Mouse (Mus musculus) layer of hippocampus, adult 9-10 months (tissue): Measurements from ENCODE around the gene Pfdn6.
"Not testable (repeated sequence)": the region's sequence is repeated elsewhere in the genome, so short reads cannot be mapped to it uniquely, and the experiment has no call there.

ENCODE experiments used
- DNase-seq: peaks from one replicate; pipeline ENCODE4 v3.0.0; 2022; ENCODE audit warnings: low spot score

Pfdn6 gene

DNA sequence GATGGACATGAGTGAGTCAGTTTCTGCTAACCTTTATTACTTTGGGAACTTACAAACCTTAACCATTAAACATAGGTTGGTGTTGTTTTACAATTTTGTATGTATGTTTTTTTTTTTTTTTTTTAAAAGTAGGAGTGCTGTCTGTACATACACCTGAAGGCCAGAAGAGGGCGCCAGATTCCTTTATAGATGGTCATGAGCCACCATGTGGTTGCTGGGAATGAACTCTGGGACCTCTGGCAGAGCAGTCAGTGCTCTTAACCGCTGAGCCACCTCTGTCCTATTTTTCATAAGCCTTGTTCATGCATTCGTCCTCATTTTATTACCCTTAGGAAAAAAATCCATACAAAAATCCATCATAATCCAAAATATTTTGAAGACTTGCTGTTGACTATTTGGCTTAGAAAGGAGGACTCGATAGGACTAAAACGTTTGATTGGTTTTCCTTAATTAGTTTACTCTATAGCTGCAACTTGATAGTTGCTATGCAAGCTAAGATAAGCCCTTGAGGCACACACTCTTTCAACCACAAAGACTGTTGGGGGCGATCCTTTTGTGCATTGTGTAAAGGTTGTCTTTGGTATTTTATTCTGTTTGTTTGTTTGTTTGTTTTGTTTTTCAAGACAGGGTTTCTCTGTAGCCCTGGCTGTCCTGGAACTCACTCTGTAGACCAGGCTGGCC is 42.9 kb downstream of the Pfdn6 start:
- no peak for DNase-seq

DNA sequence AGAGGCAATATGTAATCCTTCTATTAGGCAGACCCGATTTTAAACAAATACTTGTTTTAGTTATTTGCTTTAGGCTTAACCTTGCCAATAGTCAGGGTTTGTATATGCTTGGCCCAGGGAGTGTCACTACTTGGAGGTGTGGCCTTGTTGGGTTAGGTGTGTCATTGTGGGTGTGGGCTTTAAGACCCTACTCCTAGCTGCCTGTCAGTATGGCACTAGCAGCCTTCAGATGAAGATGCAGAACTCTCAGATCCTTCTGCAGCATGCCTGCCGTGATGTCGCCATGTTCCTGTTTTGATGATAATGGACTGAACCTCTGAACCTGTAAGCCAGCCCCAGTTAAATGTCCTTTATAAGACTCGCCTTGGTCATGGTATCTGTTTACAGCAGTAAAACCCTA is 47.1 kb downstream of the Pfdn6 start:
- not testable (repeated sequence) for DNase-seq

DNA sequence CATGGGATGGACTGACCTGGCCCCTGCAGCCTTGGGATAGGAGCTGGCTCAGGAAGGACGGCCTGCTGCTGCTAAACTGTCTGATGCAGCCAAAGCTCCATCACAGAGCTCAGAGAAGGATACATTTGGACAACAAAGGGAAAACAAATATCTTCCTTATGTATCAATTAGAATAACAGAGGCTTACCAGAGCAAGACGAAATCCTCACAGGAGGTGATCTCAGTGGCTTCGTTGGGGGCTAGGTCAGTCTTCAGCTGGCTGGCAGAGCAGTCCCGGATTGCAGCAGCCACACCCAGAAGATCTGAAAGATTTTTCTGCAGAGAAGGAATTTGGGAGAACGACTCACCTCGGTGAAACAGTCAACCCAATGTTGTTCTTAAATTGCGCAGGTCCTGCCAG is 47.7 kb downstream of the Pfdn6 start:
- DNase-seq: no peak

DNA sequence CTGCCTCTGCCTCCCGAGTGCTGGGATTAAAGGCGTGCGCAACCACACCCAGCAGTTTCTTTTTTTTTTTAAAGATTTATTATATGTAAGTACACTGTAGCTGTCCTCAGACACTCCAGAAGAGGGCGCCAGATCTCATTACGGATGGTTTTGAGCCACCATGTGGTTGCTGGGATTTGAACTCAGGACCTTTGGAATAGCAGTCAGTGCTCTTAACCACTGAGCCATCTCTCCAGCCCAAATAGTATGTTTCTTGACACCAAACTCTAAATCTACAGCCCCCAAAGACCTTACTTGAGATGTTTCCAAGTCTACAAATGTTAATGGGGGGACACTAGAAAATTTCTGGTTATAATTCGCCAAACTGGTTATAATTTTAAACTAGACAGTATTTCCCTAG is 48.3 kb downstream of the Pfdn6 start:
- not testable (repeated sequence) for DNase-seq

DNA sequence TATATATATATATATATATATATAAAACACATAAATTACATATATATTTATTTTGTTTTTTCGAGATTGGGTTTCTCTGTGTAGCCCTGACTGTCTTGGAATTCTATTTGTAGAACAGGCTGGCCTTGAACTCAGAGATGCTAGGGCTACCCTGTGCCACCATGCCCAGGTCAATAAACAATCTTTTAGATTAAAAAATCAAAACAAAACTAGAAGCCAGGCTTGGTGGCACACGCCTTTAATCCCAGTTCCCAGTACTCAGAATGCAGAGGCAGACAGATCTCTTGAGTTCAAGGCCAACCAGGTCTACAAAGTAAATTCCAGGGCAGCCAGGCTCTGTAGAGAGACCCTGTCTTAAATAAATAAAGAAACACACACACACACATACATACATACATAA is 48.8 kb downstream of the Pfdn6 start:
- no peak for DNase-seq

DNA sequence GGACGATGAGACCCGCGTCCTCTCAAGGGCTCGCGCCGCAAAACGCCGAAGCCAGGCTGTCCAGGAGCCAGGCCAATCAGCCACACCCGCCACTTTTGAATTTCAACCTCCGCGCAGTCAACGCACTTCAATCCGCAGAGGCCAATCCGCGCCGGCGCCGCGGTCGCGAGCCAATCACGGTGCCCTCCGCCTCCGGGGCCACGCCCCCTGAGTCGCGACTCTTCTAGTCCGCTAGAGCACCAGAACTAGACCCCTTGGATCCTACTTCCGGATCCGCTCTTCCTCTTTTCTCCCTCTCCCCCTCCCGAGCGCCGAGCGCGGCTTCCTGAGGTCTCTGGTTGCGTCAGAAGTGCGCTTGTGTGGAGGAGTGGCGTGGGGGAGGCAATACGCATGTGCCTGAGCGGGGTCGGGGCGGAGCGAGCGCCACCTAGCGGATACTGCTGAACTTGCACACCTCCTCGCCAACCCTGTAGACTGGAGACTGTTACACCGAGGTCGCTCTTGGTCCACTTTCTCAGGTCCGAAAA is 49.5 kb downstream of the Pfdn6 start, which contains the start of gene Kifc1:
Gene Kifc1 (minus strand): TSS at position 129 of the 527 bp plus-strand sequence.
- peak; percentile 97 for DNase-seq

DNA sequence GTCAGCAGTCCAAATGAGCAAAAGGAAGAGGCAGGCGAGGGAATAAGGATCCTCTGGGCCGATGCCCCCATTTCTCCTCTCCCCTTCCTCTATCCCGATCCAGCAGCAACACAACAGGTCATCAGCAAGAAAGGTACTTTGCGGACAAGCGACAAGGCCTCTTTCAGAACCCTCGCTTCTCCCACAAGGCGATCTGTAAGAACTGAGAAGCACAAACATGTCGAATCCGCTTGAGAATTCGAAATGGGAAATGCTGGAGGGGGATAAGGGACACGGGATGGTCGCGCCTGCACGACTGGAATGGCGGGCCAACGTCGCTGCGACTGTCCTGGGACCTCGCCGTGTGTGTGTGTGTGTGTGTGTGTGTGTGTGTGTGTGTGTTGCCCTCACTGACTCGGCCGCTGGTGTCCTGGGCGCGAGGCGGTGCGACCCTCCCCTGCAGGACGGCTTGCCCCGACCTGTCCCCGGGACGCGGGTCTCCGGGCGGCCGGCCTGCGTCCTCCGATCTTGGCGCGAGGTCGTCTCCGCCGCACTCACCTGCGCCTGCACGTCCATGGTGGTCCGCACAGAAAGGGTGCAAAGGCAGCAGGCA is 50.1 kb downstream of the Pfdn6 start:
- DNase-seq: not testable (repeated sequence)
